Mouse (Mus musculus) testis, adult 2 months (tissue): Measurements from ENCODE around the gene Ccdc70.

ENCODE experiments used
- CTCF ChIP-seq: fragments of 200-500 bp; IDR thresholded peaks from 2 replicates; pipeline ENCODE4 v1.5.1; 2012; ENCODE audit warnings: low read depth, mild to moderate bottlenecking, inconsistent platforms, low read length, moderate library complexity; ENCODE audit not compliant: control insufficient read depth, insufficient read depth, insufficient replicate concordance
- POLR2A ChIP-seq: fragments of 200-500 bp; IDR thresholded peaks from 2 replicates; pipeline ENCODE4 v1.6.1; 2012; ENCODE audit warnings: low read depth, mild to moderate bottlenecking, inconsistent platforms, low read length, moderate library complexity; ENCODE audit not compliant: control insufficient read depth

GRCm38 (mm10) chr8:21995181-21995580 lies 25.6 kb downstream of the Ccdc70 start:
- TF ChIP-seq CTCF (no peak), POLR2A (no peak)
